Mouse (Mus musculus) 3T3-L1 (cell line): ENCODE results near the gene Klhl29.

Experiments used
- DNase-seq: peaks from one replicate; pipeline ENCODE4 v3.0.0-alpha.2; 2015; ENCODE audit warnings: low read depth, low spot score

Klhl29 gene

GRCm38 (mm10) chr12:5038008-5038407, 337.5 kb downstream of the Klhl29 start:
- DNase-seq: no peak

- DNase-seq: peak; percentile 29
These were observed 346.4 kb downstream of the Klhl29 start for GRCm38 (mm10) chr12:5029035-5029434.
